Mouse (Mus musculus): ENCODE results near the gene Pax4.

GRCm38 (mm10) chr6:28431538-28431855 lies 17.7 kb downstream of the Pax4 start:
- TF ChIP-seq POLR2A (IDR thresholded peaks at IDR 0.05; ENCODE audit: insufficient read depth, low read depth, low read length) = no peak
- TF ChIP-seq CTCF (IDR thresholded peaks at IDR 0.05) = no peak
